Mouse (Mus musculus) limb, embryonic 11.5 days (tissue): ENCODE results near the gene Ell. TPM values are rescaled to one million over a fixed set of nuclear protein-coding genes. Genes with fewer than 3 reads are reported as not detected.

ENCODE experiments used
- ATAC-seq: fragments of 200-750 bp; cut with Nextera tagmentation; 2 replicates; pipeline ENCODE4 v1.8.0; 2017; ENCODE audit warnings: low read depth; ENCODE audit not compliant: insufficient number of reproducible peaks, low FRiP score, low TSS enrichment
- DNase-seq: peaks from one replicate; pipeline ENCODE4 v3.0.0-alpha.2; 2015; ENCODE audit warnings: low spot score
- H3K27ac ChIP-seq: fragments of 300-500 bp; sonication (generic); replicated peaks from 2 replicates; pipeline ENCODE4 v1.5.1; 2014; ENCODE audit warnings: low read depth, mild to moderate bottlenecking, low read length
- H3K27me3 ChIP-seq: fragments of 300-500 bp; sonication (generic); 2 replicates; pipeline ENCODE4 v1.6.1; 2014; ENCODE audit warnings: mild to moderate bottlenecking, low read length, mixed read lengths; ENCODE audit not compliant: control insufficient read depth, insufficient read depth
- H3K36me3 ChIP-seq: fragments of 300-500 bp; sonication (generic); 2 replicates; pipeline ENCODE4 v1.6.1; 2014; ENCODE audit warnings: mild to moderate bottlenecking, low read length, moderate library complexity, mixed read lengths; ENCODE audit not compliant: control insufficient read depth, insufficient read depth
- H3K4me1 ChIP-seq: fragments of 300-500 bp; sonication (generic); 2 replicates; pipeline ENCODE4 v1.6.1; 2014; ENCODE audit warnings: low read length, mixed read lengths; ENCODE audit not compliant: control insufficient read depth, insufficient read depth
- H3K4me2 ChIP-seq: fragments of 300-500 bp; sonication (generic); 2 replicates; pipeline ENCODE4 v1.6.1; 2014; ENCODE audit warnings: low read depth, mild to moderate bottlenecking, moderate library complexity; ENCODE audit not compliant: severe bottlenecking
- H3K4me3 ChIP-seq: fragments of 300-500 bp; sonication (generic); 2 replicates; pipeline ENCODE4 v1.5.1; 2014; ENCODE audit warnings: low read depth, low read length
- H3K9ac ChIP-seq: fragments of 300-500 bp; sonication (generic); 2 replicates; pipeline ENCODE4 v1.6.1; 2014; ENCODE audit warnings: mild to moderate bottlenecking, low read length
- H3K9me3 ChIP-seq: fragments of 300-500 bp; sonication (generic); 2 replicates; pipeline ENCODE4 v1.6.1; 2016; ENCODE audit warnings: low read length; ENCODE audit not compliant: control insufficient read depth
- WGBS: fragments of 180-500 bp; shearing (Covaris S2); extraction: QIAGEN DNeasy Blood & Tissue Kit; methylation state at CpG from one replicate; pipeline ENCODE4 v1.1.7; 2014; 5-methylcytosine and 5-hydroxymethylcytosine counted together
- polyA plus RNA-seq: library from polyadenylated mRNA; unstranded; fragments of >200 nt; fragmentation: Nextera tagmentation; extraction: Ambion mirVana; gene quantifications from 2 replicates; pipeline ENCODE4 v1.2.1, GENCODE M21; 2014

Ell gene
- polyA plus RNA-seq, 1 experiment from 2014 or later: 20.1 TPM

DNA sequence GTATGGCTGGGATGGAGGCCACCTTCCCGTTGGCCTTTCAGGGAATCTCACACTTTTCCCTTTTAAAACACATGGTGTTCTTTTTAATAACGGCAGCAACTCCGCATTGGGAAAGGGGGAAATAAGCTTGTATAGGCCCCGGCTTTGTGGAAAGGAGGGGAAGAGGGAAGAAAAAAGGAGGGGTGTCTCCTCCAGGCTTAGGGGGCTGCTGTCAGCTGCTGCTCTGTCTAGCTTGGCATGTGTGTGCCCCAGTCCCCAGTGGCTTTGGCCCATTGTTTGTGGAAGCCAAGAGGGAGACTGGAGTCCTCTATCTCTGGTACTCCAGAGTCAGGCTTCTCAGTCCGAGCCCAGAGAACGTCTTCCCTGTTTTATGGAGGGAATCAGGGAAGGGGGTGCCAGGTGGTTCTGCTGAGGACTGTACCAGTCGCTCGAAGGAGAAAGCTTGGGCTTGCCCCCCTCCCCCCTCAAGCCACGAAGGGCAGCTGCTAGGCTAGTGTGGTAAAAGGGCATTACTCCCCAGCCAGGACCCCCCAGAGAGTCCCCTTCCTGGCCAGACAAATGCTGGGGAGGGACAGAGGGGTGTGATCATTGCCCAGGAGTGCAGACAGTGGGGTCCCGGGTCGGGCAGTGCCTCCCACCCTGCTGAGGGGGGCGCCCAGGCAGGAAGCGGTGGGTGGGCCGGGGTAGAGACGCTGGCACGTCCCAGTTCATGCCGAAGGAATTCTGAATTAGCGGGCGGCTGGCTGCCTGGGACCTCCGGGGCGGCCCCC lies 44.1 kb upstream of the Ell start:
- Histone ChIP-seq H3K4me3 (peak overlapping the region; percentile 72), H3K9ac (peak overlapping the region; percentile 75), H3K27me3 (peaks cover 37% of the 10 kb centered on the region), H3K4me1 (peaks cover 51% of the 10 kb centered on the region), H3K9me3 (no peaks in the 10 kb centered on the region), H3K36me3 (no peaks in the 10 kb centered on the region), H3K4me2 (peak overlapping the region; percentile 94), H3K27ac (peak overlapping the region; percentile 69)
- ATAC-seq (no peak), DNase-seq (peak; percentile 52)
- WGBS: 1% methylated on average over 21 of the region's 21 CpGs

DNA sequence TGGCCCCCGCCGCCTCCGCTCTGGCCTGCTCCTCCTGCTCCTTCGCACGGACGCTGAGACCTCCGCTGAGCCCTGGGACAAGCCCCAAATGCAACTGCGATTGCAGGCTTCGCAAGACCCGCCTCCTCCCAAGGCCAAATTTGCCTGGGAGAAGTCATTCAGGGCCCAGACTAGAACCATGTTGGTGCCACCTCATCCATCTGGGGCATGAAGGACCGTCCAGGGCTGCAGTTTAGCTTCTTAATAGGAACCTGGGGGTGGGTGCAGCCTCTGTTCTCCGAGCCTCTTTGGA lies 43.5 kb upstream of the Ell start:
- Histone ChIP-seq H3K27ac (peak overlapping the region; percentile 4), H3K4me2 (peak overlapping the region; percentile 94), H3K9ac (peak overlapping the region; percentile 52), H3K27me3 (peaks cover 37% of the 10 kb centered on the region), H3K9me3 (no peaks in the 10 kb centered on the region), H3K4me1 (peaks cover 46% of the 10 kb centered on the region), H3K36me3 (no peaks in the 10 kb centered on the region), H3K4me3 (peak overlapping the region; percentile 72)
- ATAC-seq (no peak), DNase-seq (peak; percentile 54)
- 6% methylated on average over 12 of the region's 12 CpGs for WGBS

DNA sequence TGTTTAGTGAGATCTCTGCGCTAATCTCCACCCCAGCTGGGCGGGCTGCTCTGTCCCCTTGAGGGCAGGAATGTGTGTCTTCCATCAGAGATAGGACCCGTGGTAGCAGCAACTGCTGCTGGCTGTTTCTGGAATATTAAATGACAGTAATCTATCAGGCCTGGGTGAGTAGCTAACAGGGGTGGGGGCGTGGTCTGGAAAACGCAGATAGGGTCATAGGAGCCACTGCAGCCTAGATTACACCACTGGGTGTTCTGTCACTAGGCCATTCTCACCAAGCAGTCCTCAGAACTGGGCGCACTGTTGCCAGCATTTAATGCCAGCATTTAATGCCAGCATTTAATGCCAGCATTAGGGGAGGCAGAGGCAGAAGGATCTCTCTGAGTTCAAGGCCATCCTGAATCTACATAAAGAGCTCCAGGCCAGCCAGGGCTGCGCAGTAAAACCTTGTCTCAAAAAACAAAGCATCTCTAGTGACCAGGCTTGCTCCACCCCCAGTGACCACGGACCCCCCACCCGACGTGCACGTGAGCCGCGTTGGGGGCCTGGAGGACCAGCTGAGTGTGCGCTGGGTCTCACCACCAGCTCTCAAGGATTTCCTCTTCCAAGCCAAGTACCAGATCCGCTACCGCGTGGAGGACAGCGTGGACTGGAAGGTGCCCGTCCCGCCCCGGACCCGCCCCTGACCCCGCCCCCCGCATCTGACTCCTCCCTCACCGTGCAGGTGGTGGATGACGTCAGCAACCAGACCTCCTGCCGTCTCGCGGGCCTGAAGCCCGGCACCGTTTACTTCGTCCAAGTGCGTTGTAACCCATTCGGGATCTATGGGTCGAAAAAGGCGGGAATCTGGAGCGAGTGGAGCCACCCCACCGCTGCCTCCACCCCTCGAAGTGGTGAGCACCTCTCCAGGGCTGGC lies 38.6 kb upstream of the Ell start:
- ATAC-seq (no peak), DNase-seq (no peak)
- Histone ChIP-seq H3K4me1 (peaks cover 41% of the 10 kb centered on the region), H3K36me3 (no peaks in the 10 kb centered on the region), H3K27ac (no peak overlapping the region), H3K4me2 (peak overlapping the region; percentile 10; the same call in 1 of the 2 replicates), H3K9me3 (no peaks in the 10 kb centered on the region), H3K27me3 (peaks cover 4% of the 10 kb centered on the region; the same call in 1 of the 2 replicates), H3K9ac (no peak overlapping the region), H3K4me3 (no peak overlapping the region)
- 15% methylated on average over 39 of the region's 39 CpGs for WGBS

DNA sequence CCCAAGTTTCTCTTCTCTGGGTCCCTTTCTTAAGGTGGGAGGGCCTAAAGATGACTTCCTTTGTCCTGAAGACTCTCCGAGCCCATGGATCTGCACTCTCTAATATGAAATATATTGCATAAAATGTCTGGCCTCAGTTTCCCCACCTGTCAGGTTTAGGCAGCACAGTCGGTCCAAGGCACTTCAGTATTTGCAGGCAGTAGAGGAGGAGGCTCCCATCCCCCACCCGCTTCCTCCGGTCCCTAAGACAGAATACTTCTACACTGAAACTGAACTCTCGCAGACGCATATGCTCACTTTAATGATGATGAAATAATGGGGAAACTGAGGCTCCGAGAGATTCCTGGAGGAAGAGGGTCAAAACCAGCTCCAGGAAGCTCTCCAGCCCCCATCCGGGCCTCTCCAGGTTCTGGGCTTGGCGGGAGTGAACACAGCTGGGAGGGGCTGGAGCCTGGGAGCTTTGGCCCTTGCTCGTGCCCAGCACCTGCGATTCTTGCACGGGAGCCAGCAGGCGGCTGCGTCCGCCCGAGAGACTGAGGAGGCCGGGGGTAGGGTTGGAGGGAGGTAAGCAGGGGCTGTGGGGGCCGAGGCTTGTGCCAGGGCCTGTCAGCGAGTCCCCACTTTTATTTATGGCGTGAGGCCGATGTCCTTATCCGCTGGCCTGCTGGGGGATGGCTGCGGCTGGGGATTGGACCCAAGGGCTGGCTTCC lies 37.3 kb upstream of the Ell start:
- H3K4me3 ChIP-seq: no peak overlapping the region
- ATAC-seq: no peak
- H3K4me2 ChIP-seq: peak overlapping the region; percentile 21
- 0 out of 2 replicates have a peak, but pooled peaks cover 2% of the 10 kb centered on the region for H3K27me3 ChIP-seq
- peaks cover 45% of the 10 kb centered on the region for H3K4me1 ChIP-seq
- no peaks in the 10 kb centered on the region for H3K36me3 ChIP-seq
- peak; percentile 58 for DNase-seq
- H3K9me3 ChIP-seq: no peaks in the 10 kb centered on the region
- peak overlapping the region; percentile 17; the same call in 1 of the 2 replicates for H3K9ac ChIP-seq
- H3K27ac ChIP-seq: no peak overlapping the region
- WGBS: 9% methylated on average over 23 of the region's 23 CpGs

DNA sequence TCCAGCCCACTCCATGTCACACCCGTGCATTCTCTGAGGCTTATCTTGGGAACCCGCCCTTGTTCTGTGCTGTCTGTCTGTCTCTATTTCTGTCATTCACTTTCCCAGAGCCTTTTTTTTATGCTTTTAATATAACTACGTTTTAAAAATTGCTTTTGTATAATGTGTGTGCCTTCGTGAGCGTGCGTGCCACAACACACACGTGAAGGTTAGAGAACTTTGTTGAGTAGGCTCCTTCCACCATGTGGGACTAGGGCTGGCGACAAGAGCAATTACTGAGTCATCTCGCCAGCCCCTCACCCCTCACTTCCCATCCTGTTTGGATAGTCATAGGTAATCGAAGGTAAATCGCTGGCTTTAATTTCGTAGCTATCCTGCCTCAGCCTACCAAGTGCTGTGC lies 36.7 kb upstream of the Ell start:
- Histone ChIP-seq H3K9me3 (no peaks in the 10 kb centered on the region), H3K27me3 (0 out of 2 replicates have a peak, but pooled peaks cover 2% of the 10 kb centered on the region), H3K4me3 (no peak overlapping the region), H3K4me1 (peaks cover 45% of the 10 kb centered on the region), H3K9ac (peak overlapping the region; percentile 17; the same call in 1 of the 2 replicates), H3K36me3 (peaks cover 3% of the 10 kb centered on the region; the same call in 1 of the 2 replicates), H3K4me2 (peak overlapping the region; percentile 21; the same call in 1 of the 2 replicates), H3K27ac (no peak overlapping the region)
- WGBS: 30% methylated on average over 12 of the region's 12 CpGs
- DNase-seq (no peak), ATAC-seq (no peak)

DNA sequence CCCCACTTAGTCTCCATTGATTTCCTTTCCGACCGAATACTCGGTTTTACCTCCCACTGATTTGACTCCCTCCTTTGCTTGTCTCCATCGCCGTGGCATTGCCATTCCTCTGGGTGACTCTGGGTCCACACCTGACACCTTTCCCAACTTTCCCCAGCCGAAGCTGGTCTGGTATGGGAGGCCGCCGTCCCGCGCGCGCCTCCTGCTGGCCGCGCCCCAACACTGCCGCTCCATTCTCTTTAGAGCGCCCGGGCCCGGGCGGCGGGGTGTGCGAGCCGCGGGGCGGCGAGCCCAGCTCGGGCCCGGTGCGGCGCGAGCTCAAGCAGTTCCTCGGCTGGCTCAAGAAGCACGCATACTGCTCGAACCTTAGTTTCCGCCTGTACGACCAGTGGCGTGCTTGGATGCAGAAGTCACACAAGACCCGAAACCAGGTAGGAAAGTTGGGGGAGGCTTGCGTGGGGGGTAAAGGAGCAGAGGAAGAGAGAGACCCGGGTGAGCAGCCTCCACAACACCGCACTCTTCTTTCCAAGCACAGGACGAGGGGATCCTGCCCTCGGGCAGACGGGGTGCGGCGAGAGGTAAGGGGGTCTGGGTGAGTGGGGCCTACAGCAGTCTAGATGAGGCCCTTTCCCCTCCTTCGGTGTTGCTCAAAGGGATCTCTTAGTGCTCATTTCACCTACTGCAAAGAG lies 36.1 kb upstream of the Ell start:
- ATAC-seq (0 out of 2 replicates have a peak, but pooled peaks have one; percentile 0), DNase-seq (peak; percentile 87)
- Histone ChIP-seq H3K36me3 (peaks cover 6% of the 10 kb centered on the region; the same call in 1 of the 2 replicates), H3K27me3 (0 out of 2 replicates have a peak, but pooled peaks cover 2% of the 10 kb centered on the region), H3K4me2 (peak overlapping the region; percentile 7; the same call in 1 of the 2 replicates), H3K9me3 (no peaks in the 10 kb centered on the region), H3K4me3 (no peak overlapping the region), H3K27ac (no peak overlapping the region; the same call in 1 of the 2 replicates), H3K4me1 (peaks cover 45% of the 10 kb centered on the region), H3K9ac (no peak overlapping the region)
- 11% methylated on average over 46 of the region's 46 CpGs for WGBS

DNA sequence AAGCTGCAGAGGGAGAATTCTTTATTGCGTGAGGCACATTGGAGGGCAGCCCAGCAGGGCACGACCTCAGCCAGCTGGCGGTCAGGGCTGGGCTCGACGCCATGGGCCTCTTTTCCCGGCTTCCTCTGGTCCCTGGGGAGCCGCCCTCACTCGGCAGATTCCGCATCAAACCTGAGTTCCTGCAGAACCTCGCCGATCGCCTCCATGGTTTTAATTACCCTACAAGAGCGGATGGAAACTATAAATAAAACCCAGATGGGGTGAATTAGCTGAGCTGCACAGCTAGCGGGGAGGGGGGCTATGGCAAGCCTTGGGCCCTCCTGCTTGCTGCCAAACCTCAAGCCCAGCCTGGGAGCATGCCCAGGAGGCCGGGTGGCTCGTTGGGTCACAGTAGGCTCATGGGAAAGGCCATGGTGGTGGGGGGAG lies 35.0 kb upstream of the Ell start:
- Histone ChIP-seq H3K4me1 (peaks cover 53% of the 10 kb centered on the region), H3K9me3 (no peaks in the 10 kb centered on the region), H3K27me3 (0 out of 2 replicates have a peak, but pooled peaks cover 2% of the 10 kb centered on the region), H3K27ac (peak overlapping the region; percentile 37), H3K9ac (no peak overlapping the region), H3K4me3 (no peak overlapping the region), H3K4me2 (peak overlapping the region; percentile 16), H3K36me3 (peaks cover 12% of the 10 kb centered on the region; the same call in 1 of the 2 replicates)
- DNase-seq (peak; percentile 82), ATAC-seq (peak; percentile 11; the same call in 1 of the 2 replicates)
- 12% methylated on average over 16 of the region's 16 CpGs for whole genome bisulfite sequencing
